Mouse (Mus musculus) adrenal gland, adult 8-10 months (tissue): ENCODE measurements around the gene Rag1. TPM values are rescaled to one million over a fixed set of nuclear protein-coding genes. Genes with fewer than 3 reads are reported as not detected.
A peak's percentile ranks its signal among the peaks of the same experiment; 100 is the strongest.

ENCODE experiments used
- DNase-seq: peaks from one replicate; pipeline ENCODE4 v3.0.0; 2022
- total RNA-seq, 4 experiments: library from RNA; stranded (reverse); gene quantifications; 2 replicates each; pipeline ENCODE4 v1.2.4; 2022

The Rag1 gene
- total RNA-seq, result under 1 TPM in 2 of 4 experiments, not detected in 2; 0.03 to 0.07 TPM

DNA sequence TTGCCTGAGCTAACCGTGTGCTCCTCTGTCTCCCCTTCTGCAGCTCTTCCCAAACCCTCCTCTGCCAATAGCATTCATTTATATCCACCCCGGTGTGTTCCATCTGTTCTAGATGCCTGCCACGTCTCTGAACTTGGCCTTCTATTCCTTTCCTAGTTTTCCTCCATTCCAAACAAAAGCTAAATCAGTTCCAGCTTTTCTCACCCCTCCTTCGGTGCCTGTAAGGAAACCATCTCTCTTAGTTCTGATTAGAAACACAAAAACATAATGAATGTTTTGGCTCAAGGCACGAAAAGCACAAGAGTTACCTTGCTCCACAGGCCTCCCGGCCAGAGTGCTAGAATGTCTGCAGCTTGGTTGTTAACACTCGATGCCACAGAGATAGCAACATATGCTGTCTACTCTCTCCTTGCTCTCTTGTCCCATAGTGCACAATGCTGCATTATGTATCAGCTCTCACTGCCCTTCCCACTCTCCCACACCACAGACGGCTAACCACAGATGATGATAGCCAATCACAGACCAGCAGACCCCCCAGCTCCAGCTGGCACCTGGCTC is at the start of gene Rag1, which contains the start of gene B230118H07Rik:
Gene Rag1 (minus strand): TSS at position 388 of the 558 bp plus-strand sequence.
Gene B230118H07Rik (minus strand): TSS at position 419 of the 558 bp plus-strand sequence.
- no peak for DNase-seq

DNA sequence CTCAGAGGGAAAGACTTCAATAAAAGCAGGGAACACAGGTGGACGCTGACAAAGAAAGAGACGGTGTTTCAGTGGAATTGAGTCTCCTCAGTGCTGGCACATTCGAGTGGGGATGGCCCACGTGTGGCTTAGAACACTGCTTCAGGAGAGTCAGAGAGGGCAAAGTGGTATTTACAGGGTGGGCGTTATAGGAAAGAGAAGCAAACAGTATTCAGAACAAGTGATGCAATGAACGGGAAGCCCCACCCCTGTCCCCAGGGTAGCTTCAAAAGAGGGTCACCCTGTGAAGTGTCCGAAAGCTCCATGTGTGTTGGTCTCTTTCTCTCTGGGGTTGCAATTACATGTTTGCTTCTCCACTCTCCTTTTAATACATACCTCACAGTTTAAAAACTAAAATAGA is 46.3 kb upstream of the Rag1 start:
- DNase-seq, result no peak

DNA sequence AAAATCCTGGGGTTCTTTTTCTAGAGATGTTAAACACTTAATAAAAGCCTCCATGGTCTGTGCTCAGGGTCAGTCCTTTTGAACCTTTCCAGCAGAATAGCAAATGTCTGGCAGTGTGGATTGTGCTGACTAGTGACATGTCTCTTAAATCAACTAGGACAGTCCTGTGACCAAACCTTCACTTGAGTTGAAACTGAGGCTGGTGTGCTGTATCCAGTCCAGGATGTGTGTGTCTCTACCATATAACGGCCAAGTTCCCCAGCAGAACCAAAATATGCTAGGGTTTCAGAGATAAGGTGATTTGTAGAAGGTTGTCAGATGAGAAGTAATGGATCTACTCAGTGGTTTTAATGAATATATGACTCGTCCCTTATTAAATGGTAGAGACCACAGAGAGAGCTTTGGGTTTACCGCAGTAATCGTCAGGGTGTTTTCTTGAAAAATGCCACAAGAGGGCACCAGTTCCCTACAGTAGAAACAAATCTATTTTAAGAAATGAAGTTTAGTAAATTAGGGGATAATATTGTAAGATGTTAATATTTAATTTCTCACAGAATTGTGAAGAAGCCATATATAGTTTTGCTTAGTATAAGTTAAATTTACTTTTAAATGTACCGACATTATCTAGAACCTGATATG is 44.4 kb upstream of the Rag1 start:
- no peak for DNase-seq

DNA sequence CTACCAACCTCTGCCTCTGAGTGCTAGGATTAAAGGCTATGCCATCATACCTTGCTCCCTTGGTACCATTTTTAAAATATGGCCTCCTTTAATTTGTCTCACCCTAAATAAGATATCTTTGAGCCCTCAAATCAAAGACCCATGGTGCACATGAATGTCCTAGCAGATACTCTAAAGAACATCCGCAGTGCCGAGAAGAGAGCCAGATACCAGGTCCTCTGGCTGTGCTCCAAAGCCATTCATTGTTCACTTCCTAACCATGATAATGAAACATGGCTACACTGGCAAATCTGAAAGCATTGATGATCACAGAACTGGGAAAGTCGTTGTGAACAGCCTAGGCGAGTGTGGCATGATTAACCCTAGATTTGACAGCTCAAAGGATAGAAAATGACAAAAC is 43.7 kb upstream of the Rag1 start:
- no peak for DNase-seq

DNA sequence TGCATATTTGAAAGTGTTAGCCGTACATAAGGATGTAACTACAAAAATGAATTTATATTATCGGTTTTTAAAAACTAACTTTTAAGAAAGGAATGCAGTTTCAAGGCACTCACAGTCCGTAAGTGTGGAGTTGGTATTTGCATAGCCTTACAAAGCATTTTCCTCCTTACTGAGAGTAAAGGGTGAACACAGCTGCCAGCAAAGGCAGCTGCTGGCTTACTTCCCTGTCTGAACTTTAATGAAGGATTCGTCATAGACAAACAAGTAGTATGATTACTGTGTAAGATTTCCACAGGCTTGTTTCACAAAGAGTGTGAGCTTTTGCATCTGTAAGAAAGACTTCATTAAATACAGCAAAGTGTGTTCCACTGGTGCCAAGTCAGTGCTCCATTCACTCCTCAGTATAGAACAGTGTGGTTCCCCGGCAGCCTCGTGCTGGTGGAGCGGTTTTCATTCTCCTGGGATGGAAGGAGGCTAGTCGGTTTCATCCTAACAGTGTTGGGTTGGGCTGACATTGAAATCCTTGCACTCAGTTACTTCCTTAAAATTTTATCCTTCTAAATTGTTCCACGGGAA is 41.0 kb upstream of the Rag1 start:
- no peak for DNase-seq

DNA sequence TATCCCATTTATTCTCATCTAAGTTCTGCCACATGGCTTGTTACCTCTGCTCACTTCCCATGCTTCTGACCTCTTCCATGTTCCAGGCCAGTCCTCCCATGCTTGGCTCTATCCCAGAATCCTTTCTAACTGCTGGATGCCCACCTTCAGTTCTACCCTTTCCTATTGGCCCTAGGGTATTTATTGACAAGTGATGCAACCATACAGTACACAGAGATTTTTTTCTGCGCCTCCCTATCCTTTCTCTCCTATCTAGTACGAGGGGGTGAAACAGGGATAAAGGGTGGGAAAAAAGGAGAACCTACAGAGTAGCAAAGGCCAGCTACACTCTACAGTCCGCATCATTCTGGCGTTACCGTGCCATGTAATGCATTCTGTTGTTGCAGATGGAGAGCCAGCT is 38.7 kb upstream of the Rag1 start:
- no peak for DNase-seq

DNA sequence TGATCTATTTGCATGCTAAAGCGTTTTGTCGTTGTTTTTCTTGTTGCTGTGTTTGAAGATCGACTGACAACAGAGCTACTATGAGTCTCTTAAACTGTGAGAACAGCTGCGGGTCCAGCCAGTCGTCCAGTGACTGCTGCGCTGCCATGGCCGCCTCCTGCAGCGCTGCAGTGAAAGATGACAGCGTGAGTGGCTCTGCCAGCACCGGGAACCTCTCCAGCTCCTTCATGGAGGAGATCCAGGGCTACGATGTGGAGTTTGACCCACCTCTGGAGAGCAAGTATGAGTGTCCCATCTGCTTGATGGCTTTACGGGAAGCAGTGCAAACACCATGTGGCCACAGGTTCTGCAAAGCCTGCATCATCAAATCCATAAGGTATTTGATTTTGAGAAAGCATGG is 35.1 kb upstream of the Rag1 start:
- no peak for DNase-seq

DNA sequence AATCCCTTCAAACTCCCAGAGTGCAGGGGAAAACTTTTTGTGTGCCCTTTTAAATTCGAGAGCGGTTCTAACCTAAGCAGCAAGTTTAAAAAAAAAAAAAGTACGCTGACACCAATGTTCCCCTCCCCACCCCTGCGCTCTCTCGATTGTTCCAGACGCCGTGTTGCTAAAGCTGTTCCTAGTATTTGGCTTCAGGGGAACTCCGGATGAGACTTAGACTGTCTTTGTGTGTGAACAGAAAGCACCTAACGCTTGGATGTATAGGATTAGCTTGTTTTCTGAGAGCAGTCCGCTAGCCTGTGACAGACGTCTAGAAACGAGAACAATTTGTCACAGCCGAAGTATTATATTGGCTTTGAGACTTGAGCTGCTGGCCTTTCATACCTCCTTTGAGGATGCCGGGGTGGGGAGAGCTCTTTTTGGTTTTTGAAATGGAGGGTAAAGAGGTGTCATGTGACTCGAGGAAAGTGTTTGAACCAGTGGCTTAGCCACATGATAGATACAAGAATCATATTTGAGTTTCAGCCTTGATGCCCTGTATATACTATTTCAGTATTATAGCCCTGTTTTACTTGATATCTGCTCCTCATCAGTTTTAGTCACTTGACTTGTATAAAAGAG is 30.0 kb upstream of the Rag1 start:
- no peak for DNase-seq

DNA sequence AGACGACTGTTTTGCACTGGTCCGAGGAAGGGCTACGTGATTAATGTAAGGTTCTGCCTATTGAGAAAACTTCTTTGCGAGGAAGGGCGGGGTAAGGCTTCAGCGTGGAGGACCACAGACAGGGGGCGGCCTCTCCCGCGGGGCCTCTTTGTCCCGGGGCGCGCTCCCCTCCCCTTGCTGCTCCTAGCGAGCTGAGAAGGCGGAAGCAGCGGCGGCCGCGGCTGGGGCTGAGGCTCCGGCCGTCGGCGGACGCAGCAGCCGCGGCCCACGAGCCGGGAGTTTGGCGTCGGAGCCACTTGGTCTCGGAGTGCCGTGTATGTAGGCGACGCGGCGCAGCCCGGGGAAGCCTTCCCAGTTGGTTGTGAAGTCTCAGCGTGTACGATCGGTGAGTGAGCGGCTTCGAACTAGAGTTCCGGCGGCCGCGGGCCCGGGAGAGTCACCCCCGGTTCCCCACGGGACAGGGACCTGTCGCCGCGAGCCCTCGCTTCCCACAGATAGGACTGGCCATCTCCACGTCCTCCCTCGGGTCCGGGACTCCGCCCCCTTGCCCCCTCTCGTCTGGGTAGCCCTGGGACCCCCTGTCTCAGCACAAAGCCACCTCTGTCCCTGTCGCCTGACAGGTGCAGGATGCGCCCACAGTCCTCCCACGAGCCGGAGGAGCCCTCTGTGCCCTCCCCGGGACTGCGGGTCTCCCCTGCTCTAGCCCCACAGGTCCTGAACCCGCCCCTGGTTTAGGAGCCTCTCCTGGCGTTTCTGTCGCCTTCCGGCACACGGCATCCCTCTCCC is 29.1 kb upstream of the Rag1 start, which contains the start of gene Traf6:
Gene Traf6 (plus strand): TSS at position 194 of the 786 bp plus-strand sequence.
- peak; percentile 79 for DNase-seq

DNA sequence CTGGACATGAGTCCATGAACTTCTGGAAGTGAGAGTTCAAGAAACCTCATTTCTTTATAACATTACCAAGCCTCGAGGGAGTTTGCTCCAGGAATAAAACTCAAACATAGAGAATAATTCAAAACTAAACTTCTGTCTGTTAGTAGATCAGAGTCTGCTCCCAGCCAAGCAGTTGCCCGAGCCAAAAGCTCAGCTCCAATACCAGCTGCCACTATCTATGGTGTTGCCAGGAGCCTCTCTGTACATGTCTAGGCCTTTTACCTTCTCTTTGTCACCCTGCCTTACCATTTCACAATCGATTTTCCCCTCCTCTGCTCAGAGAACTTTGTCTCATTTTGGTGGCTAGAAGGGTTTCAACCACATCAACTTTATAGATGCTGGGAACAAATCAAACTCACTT is 24.2 kb upstream of the Rag1 start:
- DNase-seq, result no peak

DNA sequence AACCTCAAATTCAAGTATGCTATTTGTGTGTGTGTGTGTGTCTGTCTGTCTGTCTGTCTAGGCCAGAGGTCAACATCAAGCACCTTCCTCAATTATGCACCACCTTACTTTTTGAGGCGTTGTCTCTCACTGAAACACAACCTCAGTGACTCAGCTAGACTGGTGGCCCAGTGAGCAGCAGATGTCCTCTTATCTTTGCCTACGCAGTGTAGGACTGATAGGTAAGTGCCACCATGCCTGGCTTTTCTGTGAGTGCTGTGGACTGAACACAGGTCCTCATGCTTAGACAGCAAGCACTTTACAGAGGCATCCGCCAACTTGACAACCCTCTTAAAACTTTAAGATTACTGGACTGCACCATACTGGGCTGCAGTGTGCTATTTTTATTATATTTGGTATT is 19.4 kb upstream of the Rag1 start:
- DNase-seq, result no peak

DNA sequence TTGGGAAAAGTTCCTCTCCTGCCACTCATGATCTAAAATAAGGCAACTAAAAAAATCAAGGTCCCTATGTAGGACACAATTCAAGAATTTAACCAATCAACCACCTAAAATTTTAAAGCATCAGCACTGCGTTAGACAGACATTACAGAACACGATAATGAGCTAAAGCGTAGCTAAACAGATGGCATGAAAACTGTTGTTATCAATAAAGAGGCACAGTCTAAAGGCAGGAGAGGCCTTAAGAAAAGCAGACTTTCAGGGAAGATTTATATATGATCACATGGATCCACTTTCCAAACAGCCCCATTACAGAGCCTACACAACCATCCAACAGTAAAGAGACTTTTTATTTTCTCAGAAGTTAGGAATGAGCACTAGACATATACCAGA is 16.4 kb upstream of the Rag1 start:
- DNase-seq, result no peak

DNA sequence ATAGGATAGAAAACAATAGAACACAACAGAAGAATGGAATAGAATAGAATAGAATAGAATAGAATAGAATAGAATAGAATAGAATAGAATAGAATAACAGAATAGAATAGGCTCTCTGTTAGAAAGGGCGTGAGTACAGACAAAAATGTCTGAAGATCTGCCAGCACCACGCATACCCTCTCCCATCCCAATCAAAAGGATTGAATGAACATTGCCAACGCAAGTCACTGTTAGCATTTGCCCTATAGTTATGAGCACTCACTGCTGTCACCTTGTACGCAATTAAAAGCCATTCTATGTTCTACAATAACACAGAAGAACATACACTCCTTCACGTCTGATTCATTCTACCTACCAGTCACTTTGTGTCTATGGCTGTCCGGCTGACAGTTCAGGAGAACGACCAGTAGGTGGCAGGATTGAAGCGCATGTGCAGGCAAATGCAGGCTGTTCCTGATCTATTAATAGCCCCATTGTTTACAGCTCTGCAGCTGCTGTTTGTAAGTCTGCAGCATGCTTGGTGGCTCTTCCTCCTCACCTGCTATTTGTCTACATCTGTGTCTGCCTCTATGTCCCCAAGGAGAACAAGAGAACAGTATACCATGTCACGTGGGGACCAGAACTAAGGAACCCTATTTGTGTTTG is 15.9 kb upstream of the Rag1 start:
- DNase-seq, result peak; percentile 45

DNA sequence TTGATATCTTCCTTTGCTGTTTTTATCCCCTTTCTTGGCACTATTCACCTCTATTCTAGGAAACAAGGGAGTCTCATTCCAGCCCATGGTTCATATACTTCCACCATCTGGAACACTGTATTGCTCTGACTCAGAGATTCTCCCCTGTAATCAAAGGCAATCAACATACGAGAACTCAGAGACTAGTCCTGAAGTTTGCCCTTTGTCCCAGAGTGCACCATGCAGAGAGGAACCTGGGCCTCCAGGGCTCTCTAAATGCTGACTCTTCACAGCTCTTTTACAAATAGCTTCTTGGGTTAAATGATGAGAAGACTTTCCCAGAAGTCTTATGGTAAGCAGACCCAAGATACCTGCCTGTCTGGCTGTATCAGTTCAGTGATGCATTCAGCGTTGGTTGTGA is 11.2 kb upstream of the Rag1 start:
- no peak for DNase-seq

DNA sequence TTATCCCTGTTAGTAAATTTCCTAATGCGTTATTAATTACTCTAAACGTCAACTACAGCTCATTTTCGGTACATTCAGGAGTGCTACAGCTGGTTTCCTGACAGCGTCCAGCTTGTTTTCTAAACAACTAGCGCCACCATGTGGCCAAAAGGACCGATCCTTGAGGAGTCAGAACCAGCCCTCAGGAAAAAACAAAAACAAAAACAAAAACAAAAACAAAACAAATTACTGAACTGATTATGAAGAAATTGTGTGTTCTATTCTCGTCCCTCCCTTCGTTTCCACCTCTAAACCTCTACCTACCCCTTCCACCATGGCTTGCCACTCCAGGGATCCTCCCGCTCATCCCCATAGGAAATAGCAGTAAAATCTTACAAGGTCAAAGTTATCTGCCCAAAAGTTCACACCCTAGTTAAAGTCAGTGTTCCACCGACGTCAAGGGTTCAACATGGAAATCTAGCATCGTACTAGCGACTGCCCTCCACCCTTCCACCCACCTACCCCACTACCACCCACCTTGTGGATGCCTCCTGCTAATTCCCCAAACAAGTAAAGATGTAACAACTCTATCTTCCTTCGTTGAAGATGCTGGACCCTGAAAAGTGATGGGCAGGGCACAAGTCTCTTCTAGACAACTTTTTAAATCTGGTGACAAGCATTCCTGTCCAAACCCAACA is 3.8 kb upstream of the Rag1 start:
- DNase-seq, result peak; percentile 28

DNA sequence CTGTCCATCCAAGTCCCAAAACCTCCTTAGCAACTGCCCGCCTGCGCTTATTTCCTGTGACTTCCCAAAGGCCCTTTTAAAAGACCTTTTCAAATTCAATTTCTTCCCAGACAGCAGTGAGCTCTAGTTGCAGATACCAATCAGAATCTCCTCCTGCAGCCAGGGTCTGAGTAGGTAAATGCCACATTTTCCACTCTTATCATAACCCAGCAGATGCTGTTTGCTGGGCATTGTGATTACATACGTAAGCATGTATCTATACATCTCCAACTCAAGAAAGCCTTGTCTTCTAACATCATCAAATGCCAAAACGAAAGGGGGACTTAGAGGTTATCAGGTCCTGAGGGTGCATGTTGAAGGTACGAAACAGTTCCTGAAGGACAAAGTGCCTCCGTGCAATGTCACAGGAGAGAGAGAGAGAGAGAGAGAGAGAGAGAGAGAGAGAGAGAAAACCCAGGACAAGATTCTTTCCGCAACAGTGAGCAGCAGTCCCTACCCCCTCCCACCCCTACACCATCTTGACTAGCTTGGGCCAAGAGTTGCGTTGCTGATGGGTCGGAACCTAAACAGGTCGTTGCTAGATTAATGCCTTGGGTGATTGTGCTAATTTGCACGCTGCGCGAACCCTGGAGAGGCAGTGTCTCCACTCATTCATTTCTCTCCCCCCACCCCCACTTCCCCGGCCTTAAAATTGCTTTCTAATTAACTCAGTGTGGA is 3.1 kb upstream of the Rag1 start:
- no peak for DNase-seq

DNA sequence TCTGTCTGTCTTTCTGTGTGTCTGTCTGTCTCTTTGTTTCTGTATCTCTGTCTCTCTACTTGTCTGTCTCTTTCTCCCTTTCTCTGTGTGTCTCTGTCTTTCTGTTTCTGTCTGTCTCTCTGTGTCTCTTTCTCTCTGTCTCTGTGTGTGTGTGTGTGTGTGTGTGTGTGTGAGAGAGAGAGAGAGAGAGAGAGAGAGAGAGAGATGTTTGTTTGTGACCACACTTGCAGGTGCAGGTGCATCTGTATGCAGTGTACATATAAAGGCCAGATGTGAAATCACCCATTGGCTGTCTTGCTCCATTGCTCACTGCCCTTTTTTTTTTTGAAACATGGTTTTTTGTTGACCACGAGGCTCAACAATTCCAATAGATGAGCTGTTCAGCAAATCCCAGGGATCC is 1.1 kb upstream of the Rag1 start:
- no peak for DNase-seq

DNA sequence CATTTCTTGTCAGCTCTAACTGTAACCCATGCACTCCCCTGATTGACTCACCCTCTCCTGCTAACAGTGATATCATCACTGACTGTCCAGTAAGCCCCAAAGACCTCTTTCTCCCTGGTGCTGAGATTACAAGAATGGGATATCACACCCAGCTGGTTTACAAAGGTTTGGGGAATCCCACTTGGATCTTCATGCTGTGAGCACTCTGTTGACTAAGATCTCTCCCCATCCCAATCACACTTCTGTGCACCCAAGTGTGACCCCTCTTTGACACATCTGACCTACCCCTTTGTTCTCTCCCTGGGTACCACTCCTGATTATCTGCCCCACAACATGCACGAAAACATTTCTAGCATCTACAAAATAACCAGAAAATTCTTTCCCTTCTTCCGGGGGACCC is 940 bp downstream of the Rag1 start:
- no peak for DNase-seq

DNA sequence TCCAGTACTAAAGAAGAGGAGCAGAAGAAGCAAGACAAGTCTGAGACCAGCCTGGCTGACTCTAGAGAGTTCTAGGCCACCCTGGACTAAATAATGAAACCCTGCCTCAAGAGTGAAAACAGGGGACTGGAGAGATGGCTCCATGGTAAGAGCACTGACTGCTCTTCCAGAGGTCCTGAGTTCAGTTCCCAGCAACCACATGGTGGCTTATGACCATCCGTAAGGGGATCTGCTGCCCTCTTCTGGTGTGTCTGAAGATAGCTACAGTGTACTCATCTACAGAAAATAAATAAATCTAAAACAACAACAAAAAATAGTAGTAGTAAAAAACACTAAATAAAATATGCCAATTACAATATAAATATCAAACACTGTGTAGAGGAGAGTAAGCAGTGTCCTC is 3.5 kb downstream of the Rag1 start:
- DNase-seq, result no peak

DNA sequence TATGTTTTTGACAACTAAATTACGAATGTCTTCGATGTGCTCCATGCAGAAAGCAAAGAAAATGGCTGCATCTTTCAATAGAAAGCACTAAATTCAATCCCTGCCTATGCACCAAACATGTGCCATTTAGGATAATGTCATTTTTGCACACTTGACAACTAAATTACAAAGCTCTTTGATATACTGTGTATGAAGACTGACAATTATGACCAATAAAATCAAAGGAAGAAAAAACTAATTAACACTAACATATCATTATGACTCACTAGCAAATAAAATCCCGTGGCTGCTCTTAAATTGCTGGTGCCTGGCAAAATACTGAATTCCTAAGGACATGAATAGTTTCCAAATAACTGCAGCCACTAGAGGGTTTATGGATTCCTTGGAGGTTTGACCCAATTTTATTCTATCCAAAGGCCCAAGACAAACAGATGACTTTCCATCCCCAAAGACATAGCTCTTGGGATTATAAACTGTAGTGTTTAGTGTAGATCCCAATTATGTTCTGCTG is 9.4 kb downstream of the Rag1 start:
- DNase-seq, result no peak
